Mouse (Mus musculus) mesoderm, embryonic 11.5 days (tissue): ENCODE measurements at regions not wholly inside any gene's neighbourhood (a gene's known extent, or its start where the extent isn't known, plus 50 kb on each side); places are given as distances from the start of the nearest gene placed in this dataset.
"Not testable (repeated sequence)": the region's sequence is repeated elsewhere in the genome, so short reads cannot be mapped to it uniquely, and the experiment has no call there.

Experiments used
- DNase-seq: peaks from one replicate; pipeline ENCODE4 v3.0.0-alpha.2; 2012; ENCODE audit warnings: low read depth, low spot score

DNA sequence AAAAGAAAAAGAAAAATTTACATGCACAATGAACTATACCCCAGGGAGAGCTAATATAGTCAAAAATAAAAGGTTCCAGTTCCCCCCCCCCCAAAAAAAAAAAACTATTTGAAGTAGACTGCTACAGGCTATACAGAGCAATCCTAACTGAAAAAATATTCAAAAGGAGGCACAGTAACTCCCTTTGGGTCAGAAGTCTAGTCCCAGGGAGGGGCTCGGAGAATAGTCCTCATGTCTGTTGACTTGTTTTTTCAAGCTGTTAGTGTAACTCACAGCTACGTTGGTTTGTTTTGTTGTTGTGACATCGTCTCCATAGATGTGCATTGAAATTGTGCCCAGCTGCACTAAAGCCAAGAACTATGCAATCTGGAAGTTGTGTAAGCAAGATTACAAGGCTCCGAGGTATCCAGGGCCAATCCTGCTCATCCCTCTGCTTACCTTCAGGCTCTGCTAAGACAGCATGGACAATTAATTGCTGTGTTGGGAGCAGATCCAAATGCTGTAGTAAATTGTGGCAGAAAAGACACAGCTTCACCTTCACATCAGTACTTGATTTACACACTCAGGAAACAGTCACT is 137.2 kb upstream of the Pnpt1 start:
- peak; percentile 1 for DNase-seq

DNA sequence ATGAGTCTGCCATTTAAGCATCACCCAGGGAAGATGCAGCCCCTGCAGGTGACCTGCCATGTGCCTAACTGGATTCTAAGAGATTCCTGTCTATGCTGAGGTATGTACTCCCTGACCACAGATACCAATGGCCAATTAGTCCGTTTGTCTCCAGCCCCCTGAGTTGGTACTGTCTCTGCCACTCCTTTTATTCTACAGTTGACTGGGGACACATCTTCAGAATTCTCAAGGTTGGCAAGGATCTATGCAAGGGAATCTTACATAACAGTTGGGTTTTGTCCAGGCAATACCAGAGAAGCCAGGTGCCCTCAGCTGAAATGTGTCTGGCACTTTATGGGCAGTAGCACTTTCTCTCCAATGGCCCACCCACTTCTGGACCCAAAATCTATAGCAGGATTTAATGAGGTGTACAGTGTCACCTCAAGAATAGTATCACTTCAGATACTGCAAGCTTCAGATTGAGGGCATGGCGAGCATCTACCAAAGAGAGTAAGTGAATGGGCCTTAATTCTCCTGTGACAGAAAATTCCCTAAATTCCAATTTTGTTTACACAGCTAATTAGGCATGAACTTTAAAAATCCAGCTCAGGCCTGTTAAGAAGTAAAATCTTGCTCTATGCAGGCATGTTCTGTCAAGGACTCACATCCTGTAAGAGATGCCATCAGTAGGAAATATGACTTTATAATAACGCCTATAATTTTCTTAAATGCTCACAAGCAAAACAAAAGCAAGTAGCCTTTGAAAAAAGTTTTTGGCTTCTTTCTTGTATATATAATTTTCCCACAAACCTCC is 132.0 kb upstream of the Pnpt1 start:
- peak; percentile 12 for DNase-seq

DNA sequence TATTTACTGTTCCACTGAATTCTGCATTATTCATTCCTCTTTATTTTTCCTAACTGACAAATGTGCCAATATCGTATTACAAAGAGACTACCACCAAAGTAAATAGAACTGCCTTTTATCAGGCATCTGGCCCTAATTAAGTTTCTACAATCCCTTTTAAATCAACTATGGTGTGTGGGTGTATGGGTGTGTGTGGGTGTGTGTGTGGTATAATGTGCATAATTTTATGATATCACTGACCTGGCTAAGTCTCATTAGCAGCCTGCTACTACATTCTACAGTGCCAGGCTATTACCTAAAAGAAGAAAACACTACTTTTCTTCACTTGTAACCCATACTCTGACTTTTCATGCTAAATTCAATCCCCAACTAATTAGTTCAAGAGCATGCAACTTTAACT is 131.3 kb upstream of the Pnpt1 start:
- no peak for DNase-seq

DNA sequence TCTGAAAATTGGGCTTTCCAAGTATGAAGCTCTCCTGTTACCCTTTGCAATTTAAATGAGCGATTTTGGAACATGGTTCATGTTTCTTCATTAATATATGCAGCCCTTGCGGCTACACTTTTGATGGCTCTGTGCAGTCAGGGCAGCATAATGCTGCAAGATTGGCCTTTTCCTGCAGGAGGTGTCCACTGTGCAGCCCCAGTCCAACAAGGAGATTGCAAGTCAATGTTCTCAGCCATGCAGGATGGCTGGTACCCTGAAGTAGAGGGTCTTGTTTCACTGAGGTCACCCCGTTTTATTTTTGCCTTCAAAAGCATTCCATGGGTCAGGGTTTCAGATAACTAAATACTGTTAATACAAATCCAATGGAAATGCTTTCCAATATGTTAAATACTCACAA is 130.9 kb upstream of the Pnpt1 start:
- peak; percentile 1 for DNase-seq

DNA sequence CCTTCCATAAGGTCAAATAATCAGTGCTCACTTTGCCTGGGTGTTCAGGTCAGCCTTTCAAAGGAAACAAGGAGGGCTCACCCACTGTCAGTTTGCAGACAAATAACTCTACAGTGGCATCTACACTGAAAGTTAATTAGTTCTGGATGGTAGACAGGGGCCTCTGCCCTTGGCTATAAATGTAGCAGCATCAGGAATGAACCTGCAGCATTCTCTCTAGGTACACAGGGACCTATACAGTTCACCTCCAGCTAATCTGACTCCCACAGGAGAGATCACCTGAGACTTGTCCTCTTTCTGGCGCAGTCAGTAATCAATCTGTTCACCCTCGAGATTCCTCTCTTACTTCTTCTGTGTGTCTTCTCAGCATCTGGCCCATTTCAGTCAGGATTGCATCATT is 130.3 kb upstream of the Pnpt1 start:
- peak; percentile 1 for DNase-seq

DNA sequence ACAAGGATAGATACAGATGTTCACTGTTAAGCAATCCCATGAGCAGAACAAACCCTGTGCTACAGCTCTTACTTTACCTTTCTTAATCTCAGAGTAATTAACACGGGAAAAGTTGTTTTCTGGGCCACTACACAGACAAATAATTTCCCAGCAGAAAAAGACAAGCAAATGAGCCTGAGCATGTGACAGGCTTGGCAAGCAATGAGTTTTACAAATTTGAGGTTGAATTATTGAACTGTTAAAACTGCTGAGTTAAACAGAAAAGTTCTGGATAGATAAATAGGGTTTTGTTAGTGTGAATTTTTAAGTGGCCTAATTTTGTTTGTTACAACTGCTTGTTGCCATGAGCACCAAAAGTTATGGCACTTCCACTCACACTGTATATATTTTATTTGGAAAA is 113.1 kb upstream of the Pnpt1 start:
- DNase-seq: no peak

DNA sequence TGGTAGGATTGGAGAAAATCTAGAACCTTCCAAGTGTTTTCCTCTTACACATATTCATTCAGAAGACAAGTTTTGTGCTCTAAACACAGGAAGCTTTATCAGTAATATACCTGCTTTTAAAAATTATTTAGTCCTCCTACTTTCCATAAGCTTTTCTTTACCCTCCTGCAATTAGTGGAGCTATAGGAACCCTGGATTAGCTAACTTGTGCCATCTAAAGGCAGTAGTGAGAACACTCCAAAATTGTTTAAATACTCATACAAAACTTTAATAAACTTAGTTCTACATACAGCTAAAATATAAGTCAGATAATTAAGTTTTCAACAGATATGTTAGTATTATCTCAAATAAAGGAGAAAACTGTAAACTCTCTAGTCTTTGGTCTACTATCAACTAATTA is 89.7 kb upstream of the Pnpt1 start:
- DNase-seq: no peak

DNA sequence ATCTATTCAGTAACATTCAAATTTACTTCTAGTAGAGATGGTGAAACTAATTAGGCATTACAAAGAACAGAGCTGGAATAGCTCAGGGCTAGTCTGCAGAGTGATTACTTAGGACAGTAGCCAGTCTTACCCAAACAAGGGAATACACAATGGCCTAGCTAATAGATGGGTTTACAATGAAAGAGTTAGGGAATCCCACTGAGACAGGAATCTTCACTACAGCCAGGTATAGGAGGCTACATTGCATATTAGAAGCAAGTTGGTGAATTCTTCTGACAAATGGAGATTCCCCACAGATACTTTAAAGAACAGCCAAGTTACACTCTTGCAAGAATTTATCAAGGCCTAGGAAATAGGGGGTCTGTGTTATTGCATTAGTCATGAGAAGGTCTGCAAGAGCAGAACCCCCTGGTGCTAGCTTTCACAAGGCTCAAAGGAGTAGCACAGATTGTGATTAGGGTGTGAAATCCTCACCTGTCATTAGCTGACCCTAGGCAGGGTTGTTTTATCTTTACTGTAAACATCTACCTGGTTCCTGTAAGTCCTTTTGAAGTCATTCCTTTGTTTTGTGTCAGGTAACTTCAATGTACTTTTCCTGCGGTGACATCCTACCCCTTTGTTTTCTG is 82.4 kb upstream of the Pnpt1 start:
- not testable (repeated sequence) for DNase-seq

DNA sequence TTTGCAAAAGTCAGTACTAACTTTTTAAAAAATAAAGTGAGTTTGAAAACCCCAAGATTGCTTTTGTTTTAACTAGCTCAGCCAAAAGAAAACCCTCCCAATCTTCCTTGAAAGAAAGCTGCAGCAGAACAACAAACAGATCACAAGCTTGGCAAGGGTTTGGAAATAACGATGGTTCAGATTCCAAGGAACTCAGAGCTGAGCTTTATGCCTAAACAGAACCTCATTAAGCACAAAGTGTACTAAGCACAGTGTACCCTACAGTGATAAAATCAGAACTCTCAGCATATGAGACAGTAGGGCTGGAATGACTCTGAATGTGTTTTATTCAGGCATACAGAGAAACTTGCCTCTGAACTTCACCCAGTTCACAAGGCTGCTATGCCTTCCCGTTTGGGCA is 77.9 kb upstream of the Pnpt1 start:
- no peak for DNase-seq

DNA sequence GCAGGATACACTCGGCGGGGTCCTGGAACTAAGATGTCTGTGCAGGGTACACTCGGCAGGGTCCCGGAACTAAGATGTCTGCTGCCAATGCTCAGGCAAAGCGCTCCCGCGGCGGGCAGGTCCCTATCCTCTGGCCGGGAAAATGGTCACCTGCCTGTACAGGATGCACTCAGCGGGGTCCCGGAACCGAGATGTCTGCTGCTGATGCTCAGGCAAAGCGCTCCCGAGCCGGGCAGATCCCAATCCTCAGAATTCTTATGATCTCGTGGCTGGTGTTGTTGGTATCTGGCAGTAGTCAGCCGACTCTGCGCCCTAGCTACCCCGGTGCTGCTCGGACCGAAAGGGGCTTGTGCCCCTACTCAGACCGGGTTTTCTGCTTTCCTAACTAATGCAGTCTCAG is 61.0 kb upstream of the Pnpt1 start:
- not testable (repeated sequence) for DNase-seq

DNA sequence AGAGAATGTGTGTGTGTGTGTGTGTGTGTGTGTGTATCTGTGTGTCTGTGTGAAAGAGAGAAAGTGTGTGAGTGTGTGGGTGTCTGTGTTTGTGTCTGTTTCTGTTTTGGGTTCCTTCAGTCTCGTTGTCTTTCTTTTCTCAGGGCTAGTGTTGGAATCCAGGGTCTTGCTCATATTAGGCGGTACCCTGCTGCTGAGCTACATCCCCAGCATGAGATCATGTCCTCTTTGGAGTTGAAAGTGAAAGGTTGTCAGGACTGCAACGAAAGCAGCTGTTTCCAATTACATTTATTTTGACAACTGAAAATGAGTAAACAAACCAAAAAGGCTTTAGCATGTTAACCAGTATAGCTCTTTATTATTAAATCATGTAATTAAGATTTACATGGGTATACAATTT is 58.3 kb upstream of the Pnpt1 start:
- DNase-seq: peak; percentile 18
